Mouse (Mus musculus): Measurements from ENCODE around the gene Pced1b. TPM values are rescaled to one million over a fixed set of nuclear protein-coding genes. Genes with fewer than 3 reads are reported as not detected.

The Pced1b gene
- total RNA-seq, 4 experiments from 2014 or later, result 2.5 to 4.8 (median 3.8) TPM

DNA sequence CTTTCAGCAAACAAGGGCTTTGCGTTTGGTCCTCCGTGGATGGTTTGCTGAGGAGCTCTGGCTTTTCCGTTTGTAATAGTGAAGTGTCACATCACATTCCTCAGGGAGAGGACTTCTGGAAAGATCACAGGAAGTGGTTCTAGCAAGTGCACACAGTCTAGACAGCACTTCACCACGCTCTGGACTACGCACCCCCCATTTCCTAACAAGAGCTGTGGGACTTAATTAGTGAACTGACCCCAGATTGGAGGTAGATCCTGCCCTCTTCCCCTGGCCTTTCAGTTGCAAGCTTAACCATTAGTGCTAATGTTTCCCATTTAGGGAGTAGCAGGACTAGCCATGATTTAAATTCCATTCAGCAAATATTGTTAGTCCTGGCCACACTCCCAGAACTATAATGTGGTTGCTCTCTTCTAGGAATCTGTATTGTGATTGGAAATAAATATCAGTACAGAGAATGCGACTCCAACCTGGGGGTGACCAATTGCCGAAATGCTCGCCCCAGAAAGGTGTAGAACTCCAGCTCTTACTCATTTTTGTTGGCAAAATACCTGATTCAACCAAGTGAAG, 10.4 kb downstream of the Pced1b start:
- no peak for DNase-seq (ENCODE audit: low spot score)

DNA sequence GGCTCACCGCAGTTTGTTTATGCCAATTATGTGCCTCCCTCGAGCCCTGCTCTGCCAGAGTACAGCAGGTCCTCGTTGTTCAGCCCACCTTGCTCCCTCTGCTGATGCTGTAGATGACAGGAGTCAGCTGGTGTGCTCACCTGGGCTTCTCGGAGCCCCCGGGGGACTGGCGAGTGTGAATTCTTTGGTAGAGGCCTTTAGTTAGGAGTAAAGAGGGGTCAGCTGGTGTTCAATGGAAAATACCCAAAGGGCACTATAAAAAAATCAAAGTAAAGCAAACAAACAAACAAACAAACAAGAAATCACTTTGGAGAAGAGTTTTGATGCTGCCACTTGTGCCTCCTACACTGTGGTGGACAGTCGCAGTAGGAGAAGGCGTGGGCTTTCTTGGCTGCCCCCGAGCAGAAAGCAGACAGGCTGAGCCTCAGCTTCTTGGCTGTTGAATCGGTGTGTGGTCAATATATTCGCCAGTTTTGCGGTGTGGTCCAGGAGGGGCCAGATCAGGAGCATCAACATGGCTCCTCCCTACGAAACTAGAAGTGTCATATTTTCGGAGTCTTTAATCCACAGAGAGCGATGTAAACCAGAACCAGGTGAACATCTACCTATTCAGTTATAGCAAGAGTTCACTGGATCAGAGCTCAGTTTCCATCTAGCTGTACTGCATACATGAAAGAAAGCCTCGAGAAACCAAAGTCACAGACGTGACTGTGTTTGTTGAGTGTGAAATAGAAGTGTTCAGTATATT, 11.8 kb downstream of the Pced1b start:
- no peak for DNase-seq (ENCODE audit: low spot score)

DNA sequence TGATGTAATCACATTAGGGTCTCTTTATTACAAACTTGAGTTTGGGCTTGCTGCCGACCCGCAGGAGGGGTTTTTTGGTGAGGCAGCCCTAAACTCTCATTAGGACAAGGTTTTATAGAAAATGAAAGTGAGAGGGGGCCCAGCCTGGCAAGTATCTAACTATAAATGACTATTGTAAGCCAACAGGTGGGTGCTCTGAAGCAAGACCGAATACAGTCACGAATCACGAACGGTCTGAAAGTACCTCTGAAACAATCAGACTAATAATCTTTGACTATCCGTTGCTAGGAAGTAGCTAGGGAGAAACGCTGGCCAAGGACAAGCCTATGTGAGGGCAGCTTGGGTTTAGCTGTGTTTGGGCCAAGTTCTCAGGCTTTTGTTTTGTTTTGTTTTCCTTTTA, 12.4 kb downstream of the Pced1b start:
- no peak for DNase-seq (ENCODE audit: low spot score)

DNA sequence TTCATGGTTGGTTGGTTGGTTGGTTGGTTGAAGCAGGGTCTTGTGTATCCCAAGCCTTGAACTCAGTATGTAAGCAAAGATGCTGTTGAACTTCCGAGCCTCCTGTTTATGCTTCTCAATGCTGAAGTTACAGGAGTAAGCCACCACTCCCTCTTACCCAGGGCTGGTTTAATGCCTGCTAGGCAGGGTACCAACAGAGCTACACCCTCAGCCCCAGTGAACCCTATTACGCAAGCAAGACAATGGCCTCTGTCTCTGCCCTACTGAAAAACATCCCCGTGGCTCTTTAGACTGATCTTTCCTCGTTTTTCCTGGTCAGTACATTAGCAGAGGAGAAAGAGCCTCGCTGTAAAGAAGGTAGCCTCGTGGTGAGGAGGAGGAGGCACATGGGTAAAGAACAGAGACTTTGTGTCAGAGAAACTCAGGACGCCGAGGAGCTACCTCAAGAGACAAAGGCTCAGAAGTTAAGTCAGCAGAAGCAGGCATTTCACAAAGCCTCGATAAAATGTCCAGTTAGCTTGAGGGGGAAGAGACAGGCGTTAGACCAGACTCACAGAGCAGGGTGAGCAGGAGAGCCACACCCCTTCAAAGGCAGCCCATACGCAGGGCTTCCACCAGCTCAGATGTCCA, 13.2 kb downstream of the Pced1b start:
- no peak for DNase-seq (ENCODE audit: low spot score)

DNA sequence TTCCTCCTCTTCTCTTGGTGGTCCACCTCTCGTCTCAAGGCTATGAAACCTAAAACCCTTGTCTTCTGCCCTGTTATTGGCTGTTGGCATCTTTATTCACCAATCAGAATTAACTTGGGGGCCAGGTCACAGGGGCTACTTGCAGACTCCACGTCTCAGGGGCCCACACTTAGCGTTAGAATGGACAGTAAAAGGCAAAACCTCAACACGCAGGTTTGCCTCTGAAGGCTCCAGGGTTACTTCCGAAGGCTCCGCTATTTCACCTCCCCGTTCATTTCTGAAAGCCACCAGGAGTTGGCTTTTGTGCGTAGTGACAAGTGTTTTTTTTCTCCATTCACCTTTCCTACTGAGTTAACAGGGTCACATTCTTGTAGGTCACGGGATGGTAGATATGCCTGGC, 15.3 kb downstream of the Pced1b start:
- DNase-seq (ENCODE audit: low spot score), result no peak

DNA sequence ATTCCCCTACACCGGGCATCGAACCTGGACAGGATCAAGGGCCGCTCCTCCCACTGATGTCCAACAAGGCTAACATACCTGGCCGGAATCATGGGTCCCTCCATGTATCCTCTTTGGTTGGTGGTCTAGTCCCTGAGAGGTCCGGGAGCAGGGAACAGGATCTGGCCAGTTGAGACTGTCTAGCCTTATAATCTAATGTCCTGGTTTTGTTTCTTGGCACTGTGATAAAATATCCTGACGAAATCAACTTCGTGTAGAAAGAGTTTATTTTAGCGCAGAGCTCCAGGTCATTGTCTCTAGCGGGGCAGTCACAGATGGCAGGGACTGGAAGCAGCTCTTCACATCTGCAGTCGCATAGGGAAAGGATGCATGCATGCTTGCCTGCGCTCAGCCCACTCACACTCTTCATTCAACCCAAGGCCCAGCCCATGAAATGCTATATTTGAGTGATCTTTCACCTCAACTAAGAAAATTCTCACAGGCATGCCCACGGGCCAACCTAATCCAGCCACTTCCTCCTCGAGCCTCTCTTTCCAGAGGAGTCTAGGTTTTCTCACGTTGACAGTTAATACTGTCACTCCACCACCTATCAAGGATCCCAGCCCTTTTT, 19.4 kb downstream of the Pced1b start:
- DNase-seq (ENCODE audit: low spot score), result no peak

DNA sequence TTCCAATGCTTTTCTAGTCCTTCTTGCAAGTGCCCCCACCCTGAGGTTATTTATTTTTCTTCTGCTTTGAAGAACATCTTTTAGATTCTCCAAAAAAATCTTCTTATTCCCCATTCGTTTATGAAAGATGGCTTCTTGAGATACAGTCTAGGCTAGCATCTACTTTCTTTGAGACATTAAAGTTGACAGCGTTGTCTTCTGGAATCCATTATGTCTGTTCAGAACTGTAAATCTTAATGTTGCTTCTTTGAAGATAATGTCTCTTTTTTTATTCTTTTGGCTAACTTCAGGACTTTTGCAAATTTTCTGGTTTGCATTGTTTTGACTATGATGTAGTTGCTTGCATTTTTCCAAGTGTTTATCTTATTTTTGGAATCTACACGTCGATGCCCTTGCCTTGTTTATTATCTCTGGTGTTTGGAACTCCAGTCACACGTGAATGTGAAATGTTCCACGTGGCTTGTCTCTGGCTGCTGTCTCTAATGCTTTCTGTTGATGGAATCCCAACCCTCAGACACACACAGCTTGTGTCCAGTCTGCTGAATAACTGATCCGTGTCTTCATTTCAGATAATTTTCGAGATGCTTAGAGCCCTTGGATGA, 20.3 kb downstream of the Pced1b start:
- DNase-seq (ENCODE audit: low spot score), result no peak

DNA sequence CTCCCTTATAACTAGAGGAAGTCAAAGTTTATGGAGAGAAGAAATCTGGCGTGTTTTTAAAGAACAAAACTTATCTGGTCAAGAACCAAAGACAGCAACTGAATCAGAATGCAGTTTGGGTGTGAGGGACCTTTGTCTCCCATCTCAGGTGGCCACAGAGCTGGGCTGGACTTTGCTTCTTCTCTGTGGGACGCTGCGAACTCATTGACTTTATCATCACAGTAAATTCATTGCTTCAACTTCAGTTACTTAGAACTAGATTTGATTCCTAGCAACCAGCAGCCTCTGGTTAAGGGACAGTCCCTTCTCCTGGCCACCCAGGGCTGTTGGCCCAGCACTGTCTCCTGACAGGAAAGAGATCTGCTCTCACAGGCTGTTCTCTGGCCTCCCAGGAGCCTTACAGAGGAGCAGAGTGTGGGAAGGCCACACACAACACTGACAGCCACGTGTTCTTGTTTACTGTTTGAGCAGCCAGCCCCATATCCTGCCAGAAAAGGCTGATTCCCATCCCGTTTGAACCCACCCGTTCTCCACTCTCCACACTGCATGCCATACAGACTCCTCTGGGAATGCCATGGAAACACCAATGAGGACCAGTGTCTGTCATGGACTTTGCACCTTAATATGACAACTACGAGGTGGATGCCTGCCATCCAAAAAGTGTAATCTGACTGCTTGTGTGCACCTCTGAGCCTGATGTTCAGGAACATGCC, 25.2 kb downstream of the Pced1b start:
- DNase-seq (ENCODE audit: low spot score), result no peak

DNA sequence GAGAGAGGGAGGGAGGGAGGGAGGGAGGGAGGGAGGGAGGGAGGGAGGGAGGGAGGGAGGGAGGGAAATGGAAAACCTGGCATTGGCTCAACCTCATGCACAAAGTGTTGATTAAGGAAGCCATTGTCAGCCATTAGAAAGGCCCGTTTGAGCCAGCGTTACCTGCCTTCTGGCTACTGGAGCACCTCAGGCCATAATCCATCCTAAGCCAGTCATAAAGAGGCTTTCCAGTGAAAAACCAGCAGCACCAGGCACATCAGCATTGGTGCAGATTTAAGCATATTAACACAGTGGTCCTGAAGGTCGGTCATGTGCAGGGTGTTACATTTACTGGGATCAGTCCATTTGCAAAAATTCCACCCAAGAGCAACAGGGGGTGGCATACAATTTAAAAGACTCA, 25.9 kb downstream of the Pced1b start:
- DNase-seq (ENCODE audit: low spot score), result no peak

DNA sequence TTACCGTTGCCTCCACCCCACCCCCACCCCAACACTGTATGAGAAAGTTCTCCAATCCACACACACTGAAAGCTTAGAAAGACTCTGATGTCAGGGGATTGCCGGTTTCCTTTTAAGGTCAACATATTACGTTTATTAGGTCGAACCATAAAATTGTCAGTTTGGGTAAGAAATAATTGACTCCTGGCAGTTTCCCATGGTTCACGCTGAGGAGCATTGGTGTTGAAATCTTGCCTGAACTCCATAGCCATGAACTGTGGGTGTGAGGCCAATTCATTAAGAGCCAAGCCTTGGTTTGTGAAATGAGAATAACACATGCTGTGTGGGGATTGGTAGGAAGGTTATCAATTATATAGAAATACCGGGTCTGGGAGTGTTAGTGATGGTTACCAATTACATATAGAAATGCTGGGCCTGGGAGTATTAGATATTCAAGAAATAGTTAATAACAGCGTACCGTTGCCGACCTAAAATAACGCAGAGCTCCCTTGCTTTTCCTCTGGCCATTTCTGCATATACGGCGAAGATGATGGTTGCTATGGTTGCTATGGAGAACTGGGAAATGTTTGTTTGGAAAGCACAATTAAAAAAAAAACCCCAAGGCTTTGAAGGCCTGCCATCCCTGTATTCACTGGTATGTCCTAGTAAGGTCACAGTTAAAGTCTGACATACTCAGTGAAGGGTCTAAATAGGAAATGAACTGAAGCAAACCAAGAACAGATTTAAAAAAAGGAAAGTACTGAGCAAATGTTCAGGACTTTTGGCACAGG, 28.9 kb downstream of the Pced1b start:
- no peak for DNase-seq (ENCODE audit: low spot score)

DNA sequence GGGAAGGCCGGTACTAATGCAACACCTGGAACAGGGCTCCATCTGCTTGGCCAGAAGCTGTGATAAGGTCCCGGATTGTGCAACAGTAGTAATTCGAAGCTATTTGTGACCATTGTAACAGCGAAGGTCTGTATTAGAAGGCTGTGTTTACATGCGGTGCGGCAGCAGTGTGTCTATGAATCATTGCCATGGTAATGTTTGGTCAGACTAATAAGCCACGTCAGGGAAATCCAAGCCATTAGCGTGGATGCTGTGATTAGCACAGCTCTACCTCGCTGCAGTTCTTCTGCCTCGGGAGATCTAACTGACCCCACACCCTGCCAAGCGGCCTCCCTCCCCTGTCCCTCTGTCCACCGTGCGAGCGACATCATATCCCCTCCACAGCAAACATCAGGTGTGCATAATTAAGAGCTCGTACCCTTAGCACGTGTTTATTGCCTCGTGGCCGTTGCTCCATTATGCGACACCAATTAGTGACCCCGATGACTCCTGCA, 29.8 kb downstream of the Pced1b start:
- no peak for DNase-seq (ENCODE audit: low spot score)

DNA sequence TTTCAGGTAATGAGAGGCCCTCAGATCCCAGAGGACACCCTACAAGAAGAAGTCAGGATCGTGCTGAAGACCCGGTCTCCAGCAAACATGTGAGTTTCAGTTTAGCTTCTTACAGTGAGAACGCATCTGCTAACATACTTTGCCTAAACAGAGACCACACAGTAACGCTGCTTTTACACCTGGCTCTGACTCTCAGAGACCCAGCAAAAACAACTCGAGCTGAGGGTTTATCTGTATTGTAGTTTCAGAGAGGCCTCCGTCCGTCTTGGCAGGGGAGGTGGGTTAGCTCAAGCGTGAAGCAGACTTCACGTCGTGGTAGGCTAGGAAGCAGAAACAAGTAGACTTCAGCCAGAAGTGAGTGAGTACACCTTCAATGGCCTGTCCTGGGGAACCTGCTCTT, 30.4 kb downstream of the Pced1b start:
- no peak for DNase-seq (ENCODE audit: low spot score)

DNA sequence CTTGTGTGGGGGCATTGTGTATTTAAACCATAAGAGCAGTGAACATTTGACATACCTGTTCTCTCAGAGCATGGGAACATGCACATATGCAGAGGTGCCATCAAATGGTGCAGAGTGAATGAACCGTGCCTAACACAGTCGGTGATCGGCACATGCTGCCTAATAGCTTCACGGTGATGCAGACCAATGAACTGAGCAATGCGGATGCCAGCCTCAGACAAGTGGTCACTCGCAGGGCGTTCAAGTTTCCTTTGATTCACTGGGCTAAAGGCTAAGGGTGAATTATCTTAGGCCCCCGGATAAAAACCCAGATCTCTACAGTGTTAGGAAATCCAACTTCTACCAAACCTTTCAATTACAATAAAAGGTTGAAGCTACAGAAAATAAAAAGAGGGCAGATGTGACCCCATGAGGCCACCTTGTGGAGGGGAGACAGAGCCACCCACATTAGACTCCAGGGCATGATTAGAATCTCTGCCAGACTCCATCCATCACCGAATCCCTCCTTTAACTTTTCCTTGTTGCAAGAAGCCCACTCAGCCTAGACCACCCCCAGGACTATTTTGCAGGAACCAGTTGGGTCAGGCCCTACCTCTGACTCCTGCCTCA, 31.5 kb downstream of the Pced1b start:
- DNase-seq (ENCODE audit: low spot score), result no peak

DNA sequence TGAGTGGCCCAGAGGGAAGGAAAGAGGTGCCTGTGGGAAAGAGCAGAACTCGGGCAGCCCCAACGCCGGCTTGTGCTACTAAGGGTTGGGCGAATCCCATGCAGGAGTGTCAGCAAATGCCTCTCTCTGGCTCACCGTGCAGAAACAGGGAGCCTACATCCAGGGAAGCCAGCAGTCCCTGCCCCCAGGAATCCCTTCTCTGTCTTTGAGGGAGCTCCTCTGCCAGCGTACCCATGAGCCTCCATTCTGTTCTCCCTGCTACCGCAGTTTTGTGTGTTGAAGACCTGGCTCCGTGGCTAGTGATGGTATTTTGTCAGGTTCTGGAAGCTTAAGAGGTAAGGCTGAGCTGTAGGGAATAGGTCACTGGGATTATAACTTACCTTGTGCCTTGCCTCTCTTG, 33.2 kb downstream of the Pced1b start:
- no peak for DNase-seq (ENCODE audit: low spot score)

DNA sequence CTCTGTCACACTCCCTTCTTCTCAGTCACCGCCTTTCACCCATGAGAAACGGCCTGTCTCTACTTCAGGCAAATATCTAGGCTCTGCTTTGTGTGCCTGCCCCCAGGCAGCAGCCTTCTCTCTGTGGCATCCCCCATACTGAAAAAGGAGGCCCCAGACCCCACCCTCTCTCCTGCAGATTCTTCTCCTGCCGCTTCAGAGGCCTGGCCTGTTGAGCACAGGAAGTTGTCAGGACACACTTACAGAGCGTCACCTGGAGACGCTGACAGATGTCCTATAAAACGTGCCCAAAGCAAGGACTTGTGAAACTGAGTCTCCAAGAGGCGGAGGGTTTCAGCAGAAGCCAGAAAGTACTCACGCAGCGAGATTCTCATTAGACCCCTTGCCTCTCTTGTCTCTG, 33.9 kb downstream of the Pced1b start:
- DNase-seq (ENCODE audit: low spot score), result no peak

DNA sequence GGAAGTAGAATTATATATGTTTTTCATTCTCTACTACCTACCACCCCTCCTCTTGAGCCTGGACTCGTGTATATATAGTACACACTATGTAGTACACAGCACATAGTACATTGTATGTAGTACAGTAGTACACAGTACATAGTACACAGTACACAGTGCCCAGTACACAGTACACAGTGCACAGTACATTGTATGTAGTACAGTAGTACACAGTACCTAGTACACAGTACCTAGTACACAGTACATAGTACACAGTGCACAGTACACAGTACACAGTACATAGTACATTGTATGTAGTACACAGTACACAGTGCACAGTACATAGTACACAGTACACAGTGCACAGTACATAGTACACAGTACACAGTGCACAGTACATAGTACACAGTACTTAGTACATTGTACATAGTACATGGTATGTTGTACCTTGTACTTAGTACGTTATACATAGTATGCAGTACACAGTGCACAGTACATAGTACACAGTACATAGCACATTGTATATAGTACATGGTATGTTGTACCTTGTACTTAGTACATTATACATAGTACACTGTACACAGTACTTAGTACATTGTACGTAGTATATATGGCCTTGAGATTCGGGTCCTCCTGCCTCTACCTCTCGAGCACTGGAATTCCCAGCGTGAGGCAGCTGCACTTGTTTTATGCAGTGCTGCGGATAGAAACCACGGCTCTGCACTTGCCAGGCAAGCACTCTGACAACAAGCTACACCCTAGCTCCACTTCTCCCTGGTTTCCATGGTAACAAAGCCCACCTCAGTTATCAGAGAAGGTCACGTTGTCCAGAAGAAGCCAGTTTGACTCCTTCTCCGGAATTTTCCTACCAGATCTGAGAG, 35.0 kb downstream of the Pced1b start:
- DNase-seq (ENCODE audit: low spot score), result no peak

DNA sequence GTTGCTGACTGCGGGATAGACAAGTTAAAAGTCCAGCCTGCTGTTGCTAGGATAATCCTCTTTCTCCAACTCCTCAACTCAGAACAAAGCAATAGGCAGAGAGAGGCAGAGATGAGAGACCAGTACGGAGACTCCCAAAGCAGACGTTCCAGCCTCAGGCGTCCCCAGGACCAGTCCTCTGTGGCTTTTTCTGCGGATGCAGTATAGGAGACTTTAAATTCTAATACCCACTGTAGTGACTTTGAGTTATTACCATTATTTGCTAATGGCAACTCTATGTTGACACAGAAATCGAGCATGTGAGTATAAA, 35.6 kb downstream of the Pced1b start:
- no peak for DNase-seq (ENCODE audit: low spot score)

DNA sequence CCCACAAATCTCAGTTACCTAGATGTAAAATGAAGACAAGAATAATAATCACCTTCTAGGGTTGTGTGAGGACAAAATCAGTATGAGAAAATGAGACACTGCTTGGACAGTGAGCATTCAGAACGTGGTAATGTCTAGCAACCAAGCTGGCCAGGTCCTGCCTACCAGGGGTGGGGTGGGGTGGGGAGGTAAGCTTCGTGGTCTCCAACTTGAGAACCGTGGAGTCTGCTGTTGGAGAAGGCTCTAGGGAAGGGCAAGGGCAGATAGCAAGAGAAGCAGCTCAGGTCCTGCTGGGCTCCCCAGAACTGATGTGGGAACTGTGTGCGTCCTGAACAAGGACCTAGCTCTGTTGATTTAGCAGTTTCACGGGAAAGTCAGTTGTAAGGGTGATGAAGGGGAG, 37.3 kb downstream of the Pced1b start:
- DNase-seq (ENCODE audit: low spot score), result no peak

DNA sequence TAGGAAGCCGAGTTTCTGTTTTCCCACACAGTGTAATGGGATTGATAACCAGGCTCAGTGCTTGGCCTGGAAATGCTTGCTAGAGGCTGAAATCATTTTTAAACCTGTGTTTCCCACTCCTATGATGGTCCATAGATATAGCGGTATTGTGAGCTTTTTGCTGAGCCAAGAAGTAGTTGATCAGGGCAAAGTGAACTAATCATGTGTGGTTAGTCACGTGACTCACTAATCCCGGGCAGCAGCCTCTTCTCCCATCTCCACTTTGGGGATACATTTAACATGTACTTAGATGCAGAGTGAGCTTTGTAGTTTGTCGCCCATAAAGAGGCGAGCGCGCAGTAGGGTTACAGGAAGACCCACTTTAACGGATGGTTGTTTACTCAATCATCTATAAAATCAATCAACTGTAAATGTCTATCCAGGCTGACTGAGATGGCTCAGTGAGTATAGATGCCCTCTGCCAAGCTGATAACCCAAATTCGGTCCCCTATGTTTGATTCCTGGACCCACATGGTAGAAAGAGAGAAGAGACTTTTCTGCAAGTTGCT, 38.8 kb downstream of the Pced1b start:
- no peak for DNase-seq (ENCODE audit: low spot score)
